Mouse (Mus musculus) kidney, postnatal 25 days (tissue): ENCODE measurements around the gene Rps27.
"Not testable (repeated sequence)": the region's sequence is repeated elsewhere in the genome, so short reads cannot be mapped to it uniquely, and the experiment has no call there.

Experiments
- DNase-seq, 2 experiments: peaks; one replicate each; pipeline ENCODE4 v3.0.0; 2021; ENCODE audit warnings: mixed read lengths in 2 of 2

The Rps27 gene

GRCm38 (mm10) chr3:90213377-90213866 is at the start of gene Rps27, which contains the start of gene Rab13:
Gene Rps27 (minus strand): TSS chr3:90213651.
Gene Rab13 (plus strand): TSS chr3:90213695.
- DNase-seq, result peak; percentile 90 to 95

GRCm38 (mm10) chr3:90258521-90258920 is 45.1 kb upstream of the Rps27 start:
- peak; percentile 51 to 83 for DNase-seq

DNA sequence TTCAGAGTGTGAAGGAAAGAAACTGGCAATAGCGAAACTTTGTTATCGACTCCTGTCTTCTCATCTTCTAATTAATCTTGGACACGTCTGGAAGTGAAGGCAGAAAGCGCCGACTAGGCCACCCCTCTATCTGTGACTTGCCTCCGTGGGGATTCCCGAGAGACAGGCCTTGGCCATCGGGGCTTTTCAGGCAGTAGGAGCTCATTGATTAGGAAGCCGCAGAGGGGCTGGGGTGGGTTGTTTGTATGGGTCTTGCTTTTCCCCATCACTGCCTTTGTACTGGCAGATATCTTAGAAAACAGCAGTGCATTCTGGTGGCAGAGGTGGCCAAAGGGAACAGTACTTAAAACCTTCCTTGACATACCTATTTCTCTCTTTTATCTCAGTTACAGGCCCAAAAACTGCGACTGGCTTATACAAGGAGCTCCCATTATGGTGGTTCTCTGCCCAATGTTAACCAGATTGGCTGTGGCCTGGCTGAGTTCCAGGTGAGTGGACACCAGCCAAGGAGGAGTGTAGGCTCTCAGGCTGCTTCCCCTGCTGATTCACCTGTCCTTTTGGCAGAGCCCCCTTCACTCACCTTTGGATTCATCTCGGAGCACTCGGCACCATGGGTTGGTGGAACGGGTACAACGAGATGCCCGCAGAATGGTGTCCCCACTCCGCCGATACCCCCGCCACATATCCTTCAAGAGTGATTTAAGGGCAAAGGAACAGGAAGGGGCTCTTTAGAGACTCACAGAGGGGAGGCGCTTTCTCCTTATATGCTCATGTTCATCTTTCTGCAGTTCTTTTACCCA is 43.5 kb upstream of the Rps27 start:
- peak; percentile 74 to 75 for DNase-seq

GRCm38 (mm10) chr3:90255784-90256353 is 42.4 kb upstream of the Rps27 start:
- DNase-seq, result peak in 1 of 2 experiments; percentile 26

- DNase-seq, result peak in 1 of 2 experiments; percentile 10
These were observed 41.7 kb upstream of the Rps27 start for GRCm38 (mm10) chr3:90255194-90255565.

DNA sequence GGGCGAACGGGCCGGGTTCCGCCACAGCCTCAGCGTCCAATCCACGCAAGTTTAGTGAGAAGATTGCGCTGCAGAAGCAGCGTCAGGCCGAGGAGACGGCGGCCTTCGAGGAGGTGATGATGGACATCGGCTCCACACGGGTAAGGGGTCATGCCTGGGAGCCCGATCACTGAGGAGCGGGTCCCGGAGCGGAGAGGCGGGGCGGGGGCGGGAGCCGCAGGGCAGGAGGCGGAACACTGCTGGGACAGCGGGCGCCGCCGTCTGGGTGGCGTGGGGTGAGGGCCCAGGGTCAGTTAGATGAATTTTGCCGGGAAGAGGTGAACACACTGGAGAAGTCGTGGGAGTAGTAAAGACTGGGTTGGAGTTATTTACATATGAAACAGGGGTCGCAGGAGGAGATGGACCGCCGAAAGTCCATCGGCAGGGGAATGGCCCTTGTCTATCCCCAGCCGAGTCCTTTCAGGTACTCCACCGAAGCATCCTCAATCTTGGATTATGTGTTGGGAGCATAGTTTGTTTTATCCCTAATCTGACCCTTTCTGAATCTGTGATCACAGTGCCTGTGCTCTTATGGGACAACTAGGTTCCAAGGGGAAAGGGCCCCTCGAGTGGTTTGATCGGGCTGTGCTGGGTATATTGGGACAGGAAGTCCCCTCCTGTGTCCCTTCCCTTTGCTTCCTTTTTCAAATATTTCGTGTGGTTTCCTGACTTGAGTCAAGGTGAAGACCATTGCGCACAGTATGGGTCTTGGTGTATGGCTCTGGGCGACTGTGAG is 41.2 kb upstream of the Rps27 start:
- DNase-seq, result peak; percentile 59 to 85

DNA sequence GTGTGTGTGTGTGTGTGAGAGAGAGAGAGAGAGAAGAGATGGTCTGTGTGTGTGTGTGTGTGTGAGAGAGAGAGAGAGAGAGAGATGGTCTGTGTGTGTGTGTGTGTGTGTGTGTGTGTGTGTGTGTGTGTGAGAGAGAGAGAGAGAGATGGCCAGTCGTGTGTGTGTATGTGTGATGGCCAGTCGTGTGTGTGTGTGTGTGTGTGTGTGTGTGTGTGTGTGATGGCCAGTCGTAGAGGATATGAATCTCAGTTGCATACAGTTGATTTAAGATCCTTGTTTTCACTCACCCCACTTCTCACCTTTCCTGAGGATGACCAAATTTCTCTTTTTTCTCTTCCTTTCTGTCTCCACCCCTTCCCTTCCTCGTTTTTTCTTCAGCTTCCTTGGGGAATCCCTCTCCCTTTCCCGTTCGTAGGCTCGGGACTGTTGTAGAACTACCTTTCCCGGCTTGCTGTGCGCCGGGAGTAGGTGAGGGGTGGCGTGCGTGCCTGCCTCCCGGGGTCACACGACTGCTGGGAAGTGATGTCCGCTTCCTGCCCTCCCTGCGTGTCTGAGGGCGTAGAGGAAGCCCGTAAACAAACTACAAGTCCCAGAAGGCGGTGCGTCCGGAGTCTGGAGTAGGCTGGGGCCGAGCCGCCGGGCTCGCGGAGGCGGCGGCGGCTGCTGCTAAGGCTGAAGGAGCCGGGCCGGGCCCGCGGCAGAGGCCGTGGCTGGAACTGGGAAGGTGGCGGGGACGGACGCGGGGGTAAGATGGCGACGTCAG is 40.4 kb upstream of the Rps27 start, which contains the start of gene Crtc2:
TSS of gene Crtc2 (plus strand) at position 511 of the 766 bp plus-strand sequence.
- DNase-seq, result peak; percentile 96 to 99

GRCm38 (mm10) chr3:90253174-90253573 is 39.7 kb upstream of the Rps27 start:
- DNase-seq, result not testable (repeated sequence)

- DNase-seq, result not testable (repeated sequence)
These were observed 39.2 kb upstream of the Rps27 start for GRCm38 (mm10) chr3:90252659-90253058.

GRCm38 (mm10) chr3:90251731-90252226 is 38.3 kb upstream of the Rps27 start:
- DNase-seq, result not testable (repeated sequence)

DNA sequence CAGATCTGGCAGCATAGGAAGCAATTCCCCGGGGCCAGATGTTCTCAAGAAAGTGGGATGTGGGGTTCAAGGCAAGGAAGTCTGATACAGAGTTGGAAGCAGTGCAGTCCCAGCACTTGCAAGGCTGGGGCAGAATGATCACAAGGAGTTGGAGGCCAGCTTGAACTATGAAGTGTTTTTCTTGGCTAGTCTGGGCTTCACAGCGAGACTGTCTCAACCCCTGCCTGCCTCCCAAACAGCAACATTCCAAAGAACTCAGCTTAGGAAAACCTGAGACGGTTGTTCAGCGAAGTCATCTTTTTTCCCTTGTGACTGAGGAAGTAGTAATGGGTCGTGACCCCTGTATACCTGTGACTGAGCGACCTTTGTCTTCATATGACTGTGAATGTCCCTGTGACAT is 37.3 kb upstream of the Rps27 start:
- DNase-seq, result no peak

- peak; percentile 18 to 58 for DNase-seq
These were observed 35.3 kb upstream of the Rps27 start for GRCm38 (mm10) chr3:90248746-90249100.

- DNase-seq, result peak; percentile 97
These were observed 34.7 kb upstream of the Rps27 start, which contains the start of gene Slc39a1 for GRCm38 (mm10) chr3:90247960-90248745. Gene Slc39a1 (plus strand): TSS chr3:90248172.

GRCm38 (mm10) chr3:90247630-90247959 is 34.1 kb upstream of the Rps27 start:
- no peak for DNase-seq

DNA sequence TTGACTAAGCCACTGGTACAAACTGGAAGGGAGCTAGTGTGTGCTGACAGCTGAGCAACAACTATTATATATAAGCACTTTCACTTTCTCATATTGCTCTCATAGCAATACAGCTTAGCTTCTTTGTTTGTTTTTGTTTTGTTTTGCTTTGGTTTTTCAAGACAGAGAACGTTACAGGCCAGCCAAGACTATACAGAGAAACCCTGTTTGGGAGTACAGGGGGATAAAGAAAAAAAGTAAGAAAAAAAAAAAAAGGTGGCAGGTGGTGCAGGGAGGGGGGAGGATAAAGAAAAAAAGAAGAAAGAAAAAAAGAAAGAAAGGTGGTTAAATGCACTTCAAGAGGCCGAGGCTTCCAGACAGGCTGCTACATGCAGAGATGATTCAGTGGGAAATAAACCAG is 32.0 kb upstream of the Rps27 start:
- no peak for DNase-seq

GRCm38 (mm10) chr3:90242984-90243775 is 29.7 kb upstream of the Rps27 start, which contains the start of gene Creb3l4:
Gene Creb3l4 (minus strand): TSS chr3:90243512.
- peak; percentile 64 to 65 for DNase-seq

- no peak for DNase-seq
These were observed 28.4 kb upstream of the Rps27 start for GRCm38 (mm10) chr3:90241669-90242358.

- peak; percentile 36 to 72 for DNase-seq
These were observed 27.8 kb upstream of the Rps27 start for GRCm38 (mm10) chr3:90241251-90241650.

DNA sequence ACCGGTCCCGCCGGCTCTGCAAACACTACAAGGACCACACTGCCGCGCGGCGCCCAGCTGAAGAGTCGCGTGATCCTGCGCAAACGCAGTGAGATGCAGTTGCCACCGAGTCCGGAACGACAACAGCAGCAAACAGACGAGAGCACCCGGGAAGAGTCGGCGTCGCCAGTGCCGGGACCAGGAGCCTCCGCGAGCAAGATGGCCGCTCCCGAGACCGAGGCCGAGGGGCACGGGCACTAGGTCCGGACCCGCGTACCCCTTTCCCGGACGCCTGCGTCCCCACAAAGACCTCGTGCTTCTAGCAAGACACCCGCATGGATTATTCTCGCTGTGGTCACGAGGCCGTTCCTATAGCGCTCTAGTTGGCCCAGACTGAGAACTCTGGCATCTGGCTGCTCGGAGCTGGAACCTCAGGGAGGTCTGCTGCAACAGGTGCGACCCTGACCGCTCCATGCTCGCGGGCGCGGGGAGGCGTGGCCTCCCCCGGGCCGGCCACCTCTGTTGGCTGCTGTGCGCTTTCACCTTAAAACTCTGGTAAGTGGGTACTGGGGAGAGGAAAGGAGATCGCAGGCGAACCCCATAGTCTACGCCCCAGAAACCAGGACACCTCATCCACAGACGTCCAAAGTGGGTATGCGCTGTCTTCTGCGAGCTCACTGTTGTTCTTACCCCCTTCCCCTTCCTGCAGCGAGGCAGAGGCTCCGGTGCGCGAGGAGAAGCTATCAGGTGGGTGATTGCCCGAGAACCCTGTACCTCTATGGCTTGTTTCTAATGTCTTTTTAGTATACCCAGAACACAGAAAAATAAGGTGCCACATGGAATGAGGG is 18.3 kb upstream of the Rps27 start, which contains the start of gene Jtb:
TSS of gene Jtb (plus strand) at position 91 of the 827 bp plus-strand sequence.
- DNase-seq, result peak; percentile 95 to 98
